Mouse (Mus musculus) C2C12 (cell line): ENCODE measurements around the gene Cldn24.

ENCODE experiments used
- CEBPB ChIP-seq: IDR thresholded peaks from one replicate; pipeline ENCODE4 v1.6.1; 2011; ENCODE audit warnings: low read depth, mild to moderate bottlenecking, control low read depth, moderate library complexity
- CTCF ChIP-seq: IDR thresholded peaks from one replicate; pipeline ENCODE4 v1.5.1; 2011; ENCODE audit not compliant: control insufficient read depth, insufficient read depth, insufficient read length

GRCm38 (mm10) chr8:47866568-47866967, 44.6 kb downstream of the Cldn24 start:
- TF ChIP-seq CTCF (no peak), CEBPB (no peak)
